Mouse (Mus musculus) kidney, adult 8-10 months (tissue): ENCODE data around the gene Crb2.
A peak's percentile ranks its signal among the peaks of the same experiment; 100 is the strongest.

ENCODE experiments used
- DNase-seq, 2 experiments: peaks; one replicate each; pipeline ENCODE4 v3.0.0; 2022

Crb2 gene

DNA sequence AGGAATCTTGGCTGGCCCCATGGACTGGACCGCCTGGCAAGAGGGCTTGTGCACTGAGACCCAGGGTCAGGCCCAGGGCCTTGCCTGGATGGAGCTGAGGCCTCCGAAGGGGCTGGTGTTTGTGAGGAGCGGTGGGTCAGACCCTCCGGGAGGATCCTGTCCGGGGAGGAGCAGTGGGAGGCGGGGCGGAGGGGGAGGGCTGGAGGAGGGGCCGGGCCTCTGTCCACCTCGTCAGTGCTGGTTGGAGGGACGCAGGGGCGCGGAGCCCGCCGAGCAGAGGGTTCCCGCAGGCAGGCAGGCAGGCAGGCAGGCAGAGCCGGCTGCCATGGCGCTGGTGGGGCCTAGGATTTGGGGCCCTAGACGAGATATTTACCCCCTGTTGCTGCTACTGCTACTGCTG is at the start of gene Crb2:
TSS of gene Crb2 (plus strand) at position 234 of the 400 bp plus-strand sequence.
- no peak for DNase-seq

DNA sequence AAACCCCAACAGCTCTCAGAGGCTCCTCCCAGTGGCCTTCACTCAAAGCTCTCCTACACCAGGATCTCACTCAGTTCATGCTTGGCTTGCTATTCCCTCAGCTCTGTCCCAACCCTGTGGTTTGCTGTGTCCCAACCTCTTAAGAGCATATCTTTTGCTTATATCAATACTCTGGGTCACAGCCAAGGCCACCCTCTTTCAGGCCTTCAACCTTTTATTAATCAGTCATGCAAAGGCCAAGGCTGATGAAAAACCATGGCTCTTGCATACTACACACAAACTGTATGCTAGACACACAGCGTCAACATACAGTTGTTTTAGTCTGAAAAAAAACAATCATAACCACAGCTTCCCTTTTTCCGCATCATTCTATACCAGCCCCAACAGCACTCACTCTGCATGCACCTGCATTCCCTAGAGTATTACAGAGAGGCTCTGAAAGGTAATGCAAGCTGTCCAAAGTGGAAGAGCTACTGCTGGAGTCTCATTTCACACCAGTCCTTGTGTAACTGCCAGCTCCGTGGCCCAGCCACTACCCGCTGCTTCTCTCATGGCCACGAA is 44.7 kb upstream of the Crb2 start:
- no peak for DNase-seq

DNA sequence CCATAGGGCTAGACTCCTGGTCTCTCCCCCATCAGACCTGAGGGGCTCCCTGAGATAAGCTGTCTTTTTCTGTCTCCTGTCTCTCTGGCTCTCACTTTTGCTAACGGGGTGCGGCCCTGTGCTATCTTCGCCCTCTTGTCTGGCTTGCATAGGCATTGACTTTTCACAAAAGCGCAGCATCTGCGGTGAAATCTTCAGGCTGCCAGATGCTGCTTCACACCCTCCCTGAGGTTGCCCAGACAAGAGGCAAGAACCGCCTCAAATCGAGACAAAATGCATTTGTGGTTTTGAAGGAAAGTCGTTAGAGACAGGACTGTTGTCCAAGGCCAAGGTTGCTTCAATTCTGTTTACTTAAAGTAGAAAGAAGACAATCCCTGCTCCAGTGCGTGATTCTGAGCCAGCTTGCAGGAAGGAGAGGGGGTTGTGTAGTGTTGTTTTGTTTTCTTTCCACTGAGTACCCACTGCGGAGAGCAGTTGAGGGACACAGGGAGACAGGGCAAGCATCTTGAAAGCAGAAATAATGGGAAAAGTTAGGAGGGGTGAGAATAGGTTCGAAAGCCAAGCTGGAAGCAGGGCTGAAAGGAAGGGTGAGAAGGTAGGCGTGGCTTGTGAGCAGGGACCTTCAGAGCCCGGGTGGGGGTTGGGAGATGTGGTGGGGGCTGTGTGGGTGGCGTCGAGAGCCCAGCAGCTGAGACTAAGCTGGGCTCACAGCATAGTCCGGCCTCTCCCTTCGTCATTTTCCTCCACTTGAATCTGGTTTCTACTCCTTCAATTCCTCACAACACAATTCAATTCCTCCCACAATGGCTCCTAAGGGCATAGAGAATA is 40.9 kb upstream of the Crb2 start:
- DNase-seq, result no peak

DNA sequence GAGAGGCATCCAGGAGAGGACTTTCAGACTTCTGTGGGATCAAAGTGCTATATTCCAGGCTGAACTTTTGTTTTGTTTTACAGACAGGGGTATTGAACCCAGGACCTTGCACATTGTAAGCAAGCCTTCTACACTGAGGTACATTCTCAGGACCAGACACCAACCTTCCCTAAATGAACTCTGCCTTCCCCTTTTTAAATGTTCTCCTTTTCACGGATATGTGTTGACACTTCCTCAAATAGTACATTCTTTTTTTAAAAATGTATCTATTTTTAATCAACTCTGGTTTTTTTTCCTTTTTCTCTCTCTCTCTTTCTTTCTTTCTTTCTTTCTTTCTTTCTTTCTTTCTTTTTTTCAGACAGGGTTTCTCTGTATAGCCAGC is 40.3 kb upstream of the Crb2 start:
- DNase-seq, result no peak

DNA sequence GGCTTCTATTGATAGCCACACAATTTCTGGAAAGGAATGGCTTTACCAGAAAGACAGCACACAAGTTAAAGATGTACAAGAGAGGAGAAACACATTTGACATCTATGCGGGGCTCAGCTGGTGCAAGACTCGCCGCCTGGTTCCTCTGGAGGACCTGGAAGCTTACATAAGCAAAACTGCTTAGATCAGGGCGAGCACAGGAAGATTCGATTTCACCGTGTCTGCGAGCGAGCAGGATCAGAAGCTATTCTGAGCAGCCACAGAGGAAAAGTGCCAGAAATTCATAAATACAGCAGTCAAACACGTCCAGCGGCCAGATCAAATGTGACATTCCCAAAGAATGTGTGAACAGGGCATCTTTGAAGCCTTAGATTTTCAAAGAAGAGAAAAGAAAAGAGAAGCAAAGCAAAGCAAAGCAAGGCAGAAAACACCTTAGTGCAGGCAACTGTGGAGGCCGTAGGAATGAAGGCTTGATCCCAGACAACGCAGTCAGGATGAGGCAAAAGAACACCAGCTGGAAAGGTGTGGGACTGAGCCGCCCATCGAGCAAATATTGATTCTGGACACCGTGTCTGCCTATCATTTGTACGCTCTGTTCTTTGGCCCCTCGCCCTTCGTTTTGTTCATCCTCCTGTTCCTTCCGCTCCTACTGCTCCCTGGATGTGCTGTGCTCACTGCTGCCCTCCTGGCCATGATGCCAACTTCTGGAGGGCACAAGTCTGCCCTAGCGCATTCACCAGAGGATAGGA is 34.1 kb upstream of the Crb2 start:
- DNase-seq, result no peak

DNA sequence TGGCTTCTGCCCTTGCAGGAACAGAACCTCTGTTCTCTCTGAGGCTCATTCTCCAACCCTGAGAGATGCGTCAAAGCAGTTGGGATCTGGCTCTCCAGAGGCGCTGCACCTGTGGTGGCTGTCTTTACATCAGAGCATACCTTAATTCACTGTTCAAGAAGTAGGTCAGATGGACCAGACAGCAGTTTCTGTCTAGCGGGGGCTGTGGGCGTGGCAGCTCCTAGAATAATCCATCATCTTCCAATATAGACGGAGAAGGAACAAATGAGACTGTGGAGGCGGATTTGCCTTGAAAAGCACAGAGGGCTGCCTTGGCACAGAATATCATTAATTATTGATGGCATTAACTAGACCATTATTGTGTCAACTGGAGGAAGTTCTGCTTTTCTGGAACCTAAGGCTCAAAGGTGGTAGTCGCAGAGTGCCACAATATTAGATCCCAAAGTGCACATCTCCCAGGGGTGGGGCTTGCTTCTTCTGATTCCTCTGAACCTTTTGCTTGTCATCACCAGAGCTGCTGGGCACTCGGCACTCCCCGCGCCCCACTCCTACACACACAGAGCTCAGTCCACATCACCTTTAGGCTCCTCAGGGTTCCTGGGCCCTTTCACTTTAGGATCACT is 31.2 kb upstream of the Crb2 start:
- DNase-seq, result peak in 1 of 2 experiments; percentile 29

DNA sequence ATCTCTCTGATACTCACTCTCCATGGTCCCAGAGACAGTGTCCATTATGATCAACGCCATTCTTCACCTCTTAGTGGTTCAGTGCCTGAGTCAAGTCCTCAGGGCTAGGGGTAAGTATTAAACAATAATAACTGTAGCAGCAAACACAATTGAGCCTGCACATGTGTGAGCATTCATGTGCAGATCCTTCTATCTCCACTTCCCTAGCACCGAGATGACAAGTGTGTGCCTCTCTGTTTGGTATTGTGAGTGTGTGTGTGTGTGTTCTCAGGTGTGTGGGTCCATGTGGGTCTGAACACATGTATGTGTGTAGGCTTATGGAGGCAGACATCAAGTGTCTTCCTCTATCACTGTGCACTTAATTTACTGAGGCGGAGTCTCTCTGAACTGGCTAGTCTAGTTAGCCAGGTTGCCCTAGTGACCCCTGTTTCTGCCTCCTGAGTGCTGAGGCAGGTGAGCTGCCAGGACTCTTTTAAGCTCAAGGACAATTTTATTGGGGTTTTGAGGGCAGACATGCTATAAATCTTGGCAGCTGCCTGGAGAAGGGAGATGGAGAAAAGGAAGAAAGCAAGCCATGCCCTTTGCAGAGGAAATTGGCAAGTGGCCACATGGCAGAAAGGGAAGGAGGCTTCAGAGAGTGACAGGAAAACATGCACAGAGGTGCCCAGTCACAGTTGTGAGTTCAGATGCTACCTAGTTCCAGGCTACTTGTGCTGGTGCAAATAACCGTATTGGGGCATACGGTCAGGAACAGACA is 29.6 kb upstream of the Crb2 start:
- DNase-seq, result peak in 1 of 2 experiments; percentile 26

DNA sequence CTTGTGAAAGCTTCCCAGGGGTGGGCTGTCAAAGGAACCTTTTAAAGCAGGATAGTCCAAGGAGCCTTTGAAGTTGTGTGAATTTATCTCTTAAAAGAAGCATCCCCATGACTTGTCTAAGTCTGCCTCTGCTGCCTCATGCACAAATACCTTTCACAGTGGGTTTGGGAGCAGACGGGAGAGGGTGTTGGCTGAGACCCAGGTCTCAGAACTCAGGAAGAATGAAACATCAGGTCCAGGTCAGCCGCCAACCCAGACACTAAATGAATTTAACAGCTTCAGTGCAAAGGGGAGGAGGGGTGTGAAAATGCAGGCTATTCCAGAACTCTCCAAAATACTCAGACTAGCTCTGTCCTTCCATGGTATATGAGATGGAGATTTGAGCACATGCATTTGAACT is 28.1 kb upstream of the Crb2 start:
- no peak for DNase-seq

DNA sequence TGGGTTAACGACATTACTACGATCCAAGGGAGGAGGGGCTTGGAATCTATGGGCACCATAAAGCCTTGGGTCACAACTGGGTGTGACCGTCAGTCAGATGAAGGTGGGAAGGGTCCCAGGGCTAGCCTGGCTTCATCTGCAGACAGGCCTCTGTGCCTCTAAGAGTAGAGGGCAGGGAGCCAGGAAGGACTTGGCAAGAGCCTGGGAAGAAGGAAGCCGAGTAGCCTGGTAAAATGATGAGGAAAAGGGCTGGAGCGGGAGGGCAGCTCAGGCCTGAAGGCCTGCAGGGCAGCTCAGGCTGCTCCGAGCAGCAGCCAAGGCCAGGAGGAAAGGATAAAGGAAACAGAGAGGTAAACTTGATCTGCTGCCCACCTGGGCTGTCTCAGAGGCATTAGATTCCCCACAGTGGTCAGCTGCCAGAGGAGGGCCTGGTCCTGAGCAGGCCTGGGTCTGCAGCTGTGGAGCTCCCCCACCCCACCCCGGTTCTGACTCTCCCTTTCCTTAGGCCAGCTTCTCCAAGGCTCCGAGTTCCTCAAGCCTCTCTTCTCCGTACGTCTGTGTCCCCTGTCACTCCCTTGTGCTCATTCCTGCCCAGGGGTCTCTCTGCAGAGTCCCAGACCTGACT is 27.5 kb upstream of the Crb2 start:
- no peak for DNase-seq

DNA sequence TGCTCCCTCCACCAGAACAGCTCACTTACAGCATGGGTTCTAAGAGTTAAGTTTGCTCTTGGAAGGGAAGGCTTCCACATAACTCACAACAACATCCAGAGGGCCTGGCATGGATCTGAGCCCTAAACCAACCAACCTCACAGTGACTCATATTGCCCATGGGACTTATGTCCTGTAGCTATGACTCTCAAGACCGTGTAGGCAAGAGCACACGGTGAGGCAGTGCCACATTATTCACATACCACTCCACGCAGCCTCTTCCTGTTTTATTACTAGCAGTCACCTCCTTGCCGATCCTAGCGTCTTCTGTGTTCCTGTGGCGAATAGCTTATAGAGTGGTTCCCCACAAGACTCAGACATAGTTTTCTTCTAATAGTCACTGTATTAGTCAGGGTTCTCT is 26.7 kb upstream of the Crb2 start:
- no peak for DNase-seq

DNA sequence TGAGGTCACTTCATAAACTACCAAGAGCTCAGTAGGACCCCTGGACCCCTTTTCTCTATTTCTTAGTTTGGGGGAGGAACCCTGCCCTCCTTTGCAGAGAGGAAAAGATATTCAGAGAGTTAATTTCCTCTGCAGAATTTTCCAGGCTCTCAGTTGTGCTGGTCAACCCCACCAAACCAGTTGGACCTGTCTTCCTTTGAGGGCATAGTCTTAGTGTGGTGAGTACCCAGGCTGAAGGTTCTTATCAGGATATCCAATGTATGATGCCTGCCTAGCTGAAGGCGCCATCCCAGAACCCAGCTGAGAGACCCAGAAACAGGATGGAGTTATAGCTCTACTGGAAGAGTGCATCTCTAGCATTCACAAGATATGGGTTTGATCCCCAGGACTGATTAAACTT is 24.9 kb upstream of the Crb2 start:
- no peak for DNase-seq

DNA sequence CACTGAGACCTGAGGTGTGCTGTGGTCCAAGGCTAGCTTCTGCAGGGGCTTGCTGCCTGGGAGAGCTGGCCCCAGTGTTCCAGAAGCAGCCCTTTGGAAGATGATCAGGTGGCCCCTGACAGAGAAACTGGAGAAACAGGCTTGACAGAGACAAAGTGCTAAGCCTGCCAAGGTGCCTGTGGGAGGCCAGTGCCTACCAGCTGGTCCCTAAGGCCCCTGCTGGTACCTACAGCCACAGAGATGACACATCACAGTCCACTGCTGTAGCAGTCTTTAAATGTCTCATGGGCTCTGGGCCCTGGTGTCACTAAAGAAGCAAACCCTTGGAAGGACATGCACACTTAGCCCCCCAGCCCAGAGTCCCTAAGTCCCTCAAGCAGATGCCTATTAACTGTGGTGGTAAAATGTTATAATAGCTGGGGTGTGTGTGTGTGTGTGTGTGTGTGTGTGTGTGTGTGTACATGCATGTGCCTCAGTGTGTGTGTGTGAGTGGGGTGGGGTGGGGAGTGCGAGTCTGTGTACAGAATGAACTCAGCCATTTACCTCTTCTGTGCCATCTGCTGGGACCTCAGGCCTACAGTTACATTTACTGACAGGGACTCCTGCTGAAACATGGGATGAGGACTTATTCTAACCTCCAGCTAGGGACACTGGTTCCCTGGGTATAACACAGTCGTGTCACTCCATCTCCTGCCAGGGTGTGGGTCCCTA is 19.7 kb upstream of the Crb2 start:
- no peak for DNase-seq

DNA sequence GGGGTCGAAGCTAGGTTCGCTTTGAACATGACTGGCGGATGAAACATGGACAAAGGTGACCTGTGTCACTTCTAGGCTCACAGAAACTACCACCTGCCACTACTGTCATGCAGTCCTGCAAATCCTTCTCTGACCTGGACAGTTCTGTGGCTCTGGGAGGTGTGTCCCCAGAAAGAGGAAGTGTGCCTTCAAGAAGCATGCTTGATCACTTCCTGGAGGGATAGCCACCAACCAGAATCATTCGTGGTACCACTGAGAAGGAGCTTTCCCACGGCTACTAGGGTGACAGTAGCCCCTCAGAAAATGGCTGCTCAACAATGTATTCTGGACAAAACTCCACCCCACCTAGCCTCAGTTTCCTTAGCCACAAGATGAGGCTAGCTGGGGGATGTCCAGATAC is 19.0 kb upstream of the Crb2 start:
- DNase-seq, result no peak

DNA sequence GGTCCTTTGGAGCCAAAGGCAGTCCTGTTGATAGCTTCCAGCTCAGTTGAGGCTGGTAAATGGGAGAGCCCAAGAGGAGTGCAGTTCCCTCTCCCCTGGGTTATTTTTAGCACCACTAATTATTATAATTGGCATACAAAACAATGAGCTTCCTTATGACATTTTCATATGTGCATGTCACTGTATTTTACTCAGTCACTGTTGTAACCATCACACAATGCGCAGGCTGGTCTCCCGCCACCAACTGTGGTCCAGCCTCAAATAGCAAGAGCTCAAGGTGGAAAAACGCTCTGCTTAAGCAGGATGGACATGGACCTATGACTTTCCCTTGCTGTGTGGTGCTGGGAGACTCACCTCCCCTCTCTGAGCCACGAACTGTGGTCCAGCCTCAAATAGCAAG is 18.3 kb upstream of the Crb2 start:
- DNase-seq, result no peak

DNA sequence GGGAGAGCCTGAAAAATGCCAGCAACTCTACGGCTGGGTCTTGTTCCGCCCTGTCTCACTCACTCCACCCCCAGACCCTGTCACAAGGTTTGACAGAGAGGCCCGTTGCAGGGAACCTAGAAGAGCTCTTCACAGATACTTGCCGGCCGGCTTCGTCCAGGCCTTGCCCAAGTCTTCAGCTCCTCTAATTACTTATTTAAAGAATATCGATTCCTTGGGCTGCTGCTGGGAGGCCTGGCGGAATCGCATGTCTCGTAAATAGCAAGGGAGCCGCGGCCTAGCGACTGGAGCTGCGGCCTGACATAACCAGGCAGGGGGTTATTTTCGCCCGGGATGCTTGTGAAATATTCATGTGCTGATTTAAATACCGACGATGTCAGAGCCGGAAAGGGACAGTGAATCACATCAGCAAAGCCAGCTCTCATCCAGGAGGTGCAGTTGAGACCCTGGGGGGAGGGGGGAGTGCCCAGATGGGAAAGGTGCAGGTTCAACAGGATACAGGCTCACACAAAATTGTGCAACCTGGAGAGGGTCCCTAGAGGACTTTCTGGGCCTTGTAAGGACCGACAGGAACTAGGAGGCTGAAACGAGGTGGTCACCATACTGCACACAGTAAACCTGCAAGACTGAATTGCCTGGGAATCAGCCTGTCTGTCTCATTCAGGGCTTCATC is 17.6 kb upstream of the Crb2 start:
- DNase-seq, result no peak

DNA sequence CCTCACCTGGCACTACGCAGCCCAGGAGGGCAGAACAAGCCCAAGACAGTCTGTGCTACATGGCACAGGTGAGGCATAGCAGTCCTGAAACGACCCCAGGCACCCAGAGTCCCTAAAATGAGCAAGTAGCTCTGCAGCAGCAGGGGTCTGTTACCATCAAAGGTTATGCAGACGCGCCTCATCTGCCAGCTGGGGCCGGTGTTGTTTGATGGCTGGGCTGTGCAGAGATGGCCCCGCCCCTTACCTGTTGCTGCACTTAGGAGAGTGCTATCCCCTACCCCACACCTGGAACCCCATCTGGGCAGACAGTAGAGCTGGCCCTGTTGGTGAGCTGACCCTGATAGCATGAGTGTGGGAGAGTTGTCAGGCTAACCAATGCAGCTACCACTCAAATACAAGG is 15.4 kb upstream of the Crb2 start:
- no peak for DNase-seq

DNA sequence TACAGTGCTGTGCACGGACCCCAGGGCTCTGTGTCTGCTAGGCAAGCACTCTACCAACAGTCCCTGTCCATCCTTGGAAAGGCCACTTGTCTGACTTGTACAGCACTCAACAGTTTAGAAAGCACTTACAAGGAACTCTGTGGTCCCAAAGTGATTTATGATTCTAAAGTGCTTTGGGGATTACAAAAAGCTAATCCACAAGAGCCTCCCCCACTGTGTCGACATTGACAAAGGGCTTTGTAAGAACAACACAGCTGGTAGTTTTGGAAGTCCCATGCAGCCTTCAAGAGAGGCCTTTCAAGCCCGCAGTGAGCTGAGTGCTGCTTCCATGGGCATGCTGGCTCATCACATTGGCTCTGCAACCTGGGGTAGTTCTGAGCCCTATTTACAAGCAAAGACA is 12.4 kb upstream of the Crb2 start:
- DNase-seq, result no peak

DNA sequence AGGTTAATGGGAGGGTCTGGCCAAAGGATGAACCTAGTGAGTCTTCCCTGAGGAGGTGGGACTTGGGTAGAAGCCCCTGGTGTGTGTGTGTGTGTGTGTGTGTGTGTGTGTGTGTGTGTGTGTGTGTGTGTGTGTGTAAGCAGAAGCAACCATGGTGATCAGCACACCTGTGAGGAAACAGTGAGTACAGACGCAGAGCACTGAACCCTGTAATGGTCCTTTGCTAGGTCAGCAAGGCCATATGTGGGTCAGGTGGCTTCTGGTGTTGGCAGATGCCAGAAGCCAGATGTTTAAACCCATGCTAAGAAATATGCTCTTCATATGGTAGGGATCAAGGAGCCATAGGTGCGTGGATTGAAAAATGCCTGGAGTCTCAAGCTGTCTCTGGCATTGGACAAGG is 11.5 kb upstream of the Crb2 start:
- DNase-seq, result no peak

DNA sequence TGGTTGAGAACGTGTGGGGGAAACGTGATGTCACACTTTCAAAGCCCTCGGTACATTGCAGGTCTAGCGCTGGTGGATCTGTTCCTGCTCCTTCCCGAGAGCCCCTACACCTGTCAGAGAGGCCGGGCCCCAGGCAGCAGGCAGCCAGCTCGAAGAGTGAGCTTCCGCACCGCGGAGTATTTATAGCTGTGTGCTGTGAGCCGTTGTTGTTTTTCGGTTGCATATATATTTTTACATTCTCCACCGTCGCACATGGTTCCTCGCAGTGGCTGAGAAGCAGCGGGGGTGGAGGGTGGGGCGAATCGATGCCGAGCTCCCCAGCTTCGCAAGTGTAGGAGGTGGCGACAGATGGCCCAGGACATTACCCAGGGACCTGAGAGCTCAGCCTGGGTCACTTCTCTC is 11.0 kb upstream of the Crb2 start:
- no peak for DNase-seq

DNA sequence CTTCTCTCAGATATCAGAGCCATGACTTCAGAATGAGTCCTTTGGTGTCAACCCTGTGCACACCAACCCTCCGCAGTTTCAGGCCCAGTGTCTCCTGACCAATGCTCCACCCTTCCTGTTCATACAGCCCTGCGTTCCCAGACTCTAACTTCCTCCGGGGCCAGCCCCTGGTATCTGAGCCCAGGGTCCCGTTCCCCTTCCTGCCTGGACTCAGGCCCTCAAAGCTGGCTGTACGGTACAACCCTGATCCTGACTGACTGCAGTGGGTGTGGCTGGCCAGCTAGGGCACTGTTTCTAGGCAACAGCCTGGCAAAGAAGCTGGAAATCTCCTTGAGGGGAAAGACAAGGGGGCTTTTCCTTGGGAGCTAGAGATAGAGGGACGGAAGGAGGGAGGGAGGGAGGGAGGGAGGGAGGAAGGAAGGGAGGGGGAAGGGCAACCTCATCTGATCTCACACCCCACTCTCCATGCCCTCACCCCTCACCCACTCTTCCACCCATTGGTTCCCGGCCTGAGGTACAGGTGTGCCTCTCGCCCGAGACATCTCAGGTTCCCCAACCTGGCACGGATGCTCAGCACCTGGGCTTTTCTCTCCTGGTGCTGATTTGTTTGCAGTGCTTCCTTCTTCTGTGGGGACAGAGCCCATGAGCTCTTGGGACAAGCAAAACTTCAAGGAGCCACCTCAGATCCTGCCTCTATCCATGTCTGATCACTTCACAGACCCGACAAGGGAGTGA is 9.9 kb upstream of the Crb2 start:
- no peak for DNase-seq
